Mouse (Mus musculus) heart, adult 2 months (tissue): ENCODE measurements around the gene Syngr1.

Source experiments
- CTCF ChIP-seq: fragments of 200-600 bp; IDR thresholded peaks from 2 replicates; pipeline ENCODE4 v1.8.1; 2022; ENCODE audit warnings: antibody characterized with exemption, mild to moderate bottlenecking, moderate library complexity
- EP300 ChIP-seq: fragments of 200-500 bp; IDR thresholded peaks from 2 replicates; pipeline ENCODE4 v1.6.1; 2011; ENCODE audit warnings: low read depth, low read length, control low read depth; ENCODE audit not compliant: insufficient read depth
- POLR2A ChIP-seq: fragments of 200-500 bp; IDR thresholded peaks from 2 replicates; pipeline ENCODE4 v1.6.1; 2011; ENCODE audit warnings: mild to moderate bottlenecking, low read depth, low read length, control low read depth; ENCODE audit not compliant: insufficient read depth

DNA sequence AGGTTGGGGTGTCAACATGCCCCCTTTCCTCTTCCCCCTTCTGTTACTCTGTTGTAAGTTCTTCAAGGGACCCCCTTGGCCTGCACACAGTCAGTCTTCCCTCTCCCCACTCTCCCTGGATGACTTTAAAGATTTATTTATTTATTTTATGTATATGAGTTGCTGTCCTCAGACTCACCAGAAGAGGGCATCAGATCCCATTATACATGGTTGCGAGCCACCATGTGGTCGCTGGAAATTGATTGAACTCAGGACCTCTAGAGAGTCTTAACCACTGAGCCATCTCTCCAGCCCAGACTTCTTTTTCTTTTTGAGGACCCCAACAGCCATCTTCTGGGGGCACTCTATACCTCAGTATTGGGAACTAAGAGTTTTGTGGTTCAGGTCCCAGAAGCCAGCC lies 21.4 kb downstream of the Syngr1 start:
- peak; percentile 55 for TF ChIP-seq CTCF
- TF ChIP-seq POLR2A: no peak
- no peak for TF ChIP-seq EP300
